Mouse (Mus musculus) heart, embryonic 15.5 days (tissue): Measurements from ENCODE around the gene 1700008P02Rik. TPM values are rescaled to one million over a fixed set of nuclear protein-coding genes. Genes with fewer than 3 reads are reported as not detected.
"Not testable (repeated sequence)": the region's sequence is repeated elsewhere in the genome, so short reads cannot be mapped to it uniquely, and the experiment has no call there.

Source experiments
- ATAC-seq: fragments of 200-750 bp; cut with Nextera tagmentation; replicated peaks from 2 replicates; pipeline ENCODE4 v1.8.0; 2017; ENCODE audit warnings: low read depth, moderate TSS enrichment; ENCODE audit not compliant: insufficient number of reproducible peaks, insufficient read depth, low FRiP score
- H3K27ac ChIP-seq: fragments of 300-500 bp; sonication (generic); 2 replicates; pipeline ENCODE4 v1.5.1; 2015; ENCODE audit warnings: mild to moderate bottlenecking, inconsistent platforms
- H3K27me3 ChIP-seq: fragments of 300-500 bp; sonication (generic); 2 replicates; pipeline ENCODE4 v1.6.1; 2015; ENCODE audit warnings: inconsistent platforms
- H3K36me3 ChIP-seq: fragments of 300-500 bp; sonication (generic); 2 replicates; pipeline ENCODE4 v1.6.1; 2015; ENCODE audit warnings: mild to moderate bottlenecking, inconsistent platforms
- H3K4me1 ChIP-seq: fragments of 300-500 bp; sonication (generic); replicated peaks from 2 replicates; pipeline ENCODE4 v1.6.1; 2015; ENCODE audit warnings: inconsistent platforms
- H3K4me2 ChIP-seq: fragments of 300-500 bp; sonication (generic); 2 replicates; pipeline ENCODE4 v1.6.1; 2015; ENCODE audit warnings: inconsistent platforms, mild to moderate bottlenecking, moderate library complexity
- H3K4me3 ChIP-seq: fragments of 300-500 bp; sonication (generic); 2 replicates; pipeline ENCODE4 v1.5.1; 2015; ENCODE audit warnings: mild to moderate bottlenecking, inconsistent platforms
- H3K9ac ChIP-seq: fragments of 300-500 bp; sonication (generic); 2 replicates; pipeline ENCODE4 v1.6.1; 2015; ENCODE audit warnings: mild to moderate bottlenecking, inconsistent platforms
- H3K9me3 ChIP-seq: fragments of 300-500 bp; sonication (generic); replicated peaks from 2 replicates; pipeline ENCODE4 v1.6.1; 2016; ENCODE audit warnings: inconsistent platforms
- WGBS: fragments of 180-500 bp; shearing (Covaris S2); methylation state at CpG from one replicate; pipeline ENCODE4 v1.1.7; 2015; ENCODE audit warnings: mixed read lengths; 5-methylcytosine and 5-hydroxymethylcytosine counted together
- polyA plus RNA-seq: library from polyadenylated mRNA; unstranded; fragments of >200 nt; fragmentation: Nextera tagmentation; extraction: Ambion mirVana; gene quantifications from 2 replicates; pipeline ENCODE4 v1.2.1, GENCODE M21; 2015

The 1700008P02Rik gene
- polyA plus RNA-seq: not detected in 2 replicates

DNA sequence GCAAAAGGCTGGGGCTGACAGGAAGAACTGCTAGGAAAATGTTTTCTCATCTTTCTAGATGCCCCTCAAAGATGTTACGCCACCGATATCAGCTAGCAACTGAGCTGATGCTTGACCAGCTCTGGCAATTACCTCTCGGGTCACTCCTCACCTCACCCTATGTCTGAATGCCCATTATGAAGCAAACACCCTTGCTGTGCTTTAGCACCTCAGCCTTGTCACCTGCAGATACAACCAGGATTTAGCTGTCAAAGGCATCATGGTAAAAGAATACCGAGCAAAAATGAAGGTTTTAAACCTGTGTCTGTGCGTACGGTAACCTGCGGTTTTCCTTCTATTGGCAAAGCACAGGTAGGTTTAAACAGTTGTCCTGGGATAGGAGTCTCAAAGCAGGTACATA, at the start of gene 1700008P02Rik:
Gene 1700008P02Rik (minus strand): TSS at position 101 of the 400 bp plus-strand sequence.
- H3K27me3 ChIP-seq: no peaks in the 10 kb centered on the region
- WGBS: 87% methylated on average over 7 of the region's 7 CpGs

DNA sequence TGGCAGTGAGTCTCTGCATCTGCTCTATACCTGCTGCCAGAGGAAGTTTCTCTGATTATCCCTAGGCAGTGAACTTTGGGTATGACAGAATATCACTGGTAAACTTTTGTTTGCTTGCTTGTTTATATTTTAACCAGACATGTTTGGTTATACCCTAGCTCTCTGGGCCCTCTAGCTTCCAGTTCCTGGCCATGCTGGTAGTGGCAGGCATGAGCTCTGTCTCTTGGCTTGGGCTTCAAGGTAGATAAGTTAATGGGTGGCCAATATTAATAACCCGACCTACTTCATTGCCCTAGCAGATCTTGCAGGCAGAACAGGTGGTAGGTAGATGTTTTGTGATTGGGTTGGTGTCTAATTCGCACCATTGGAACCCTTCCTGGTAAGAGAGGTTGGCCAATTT, 29.2 kb upstream of the 1700008P02Rik start:
- no peak for ATAC-seq
- no peak overlapping the region for H3K9ac ChIP-seq
- H3K9me3 ChIP-seq: no peaks in the 10 kb centered on the region
- H3K27ac ChIP-seq: no peak overlapping the region
- H3K4me3 ChIP-seq: no peak overlapping the region
- H3K36me3 ChIP-seq: no peaks in the 10 kb centered on the region
- H3K27me3 ChIP-seq: no peaks in the 10 kb centered on the region
- H3K4me2 ChIP-seq: no peak overlapping the region
- H3K4me1 ChIP-seq: no peaks in the 10 kb centered on the region
- WGBS: 50% methylated on average over 2 of the region's 2 CpGs

More for the DNA sequence above, at the start of gene 1700008P02Rik:
- Histone ChIP-seq H3K9ac (no peak within 1 kb of the TSS), H3K4me1 (no peaks in the 10 kb centered on the region), H3K4me2 (no peak within 1 kb of the TSS), H3K27ac (no peak within 1 kb of the TSS), H3K9me3 (no peaks in the 10 kb centered on the region), H3K4me3 (no peak within 1 kb of the TSS), H3K36me3 (no peaks in the 10 kb centered on the region)
- ATAC-seq: no peak

DNA sequence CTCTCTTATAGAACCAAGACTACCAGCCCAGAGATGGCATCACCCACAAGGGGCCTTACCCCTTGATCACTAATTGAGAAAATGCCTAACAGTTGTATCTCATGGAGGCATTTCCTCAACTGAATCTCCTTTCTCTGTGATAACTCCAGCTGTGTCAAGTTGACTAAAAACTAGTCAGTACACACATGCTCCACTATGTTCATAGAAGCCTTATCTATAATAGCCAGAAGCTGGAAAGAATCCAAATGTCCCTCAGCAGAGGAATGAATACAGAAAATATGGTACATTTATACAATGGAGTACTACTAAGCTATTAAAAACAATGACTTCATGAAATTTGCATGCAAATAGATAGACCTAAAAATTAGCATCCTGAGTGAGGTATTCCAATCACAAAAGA, 17.9 kb upstream of the 1700008P02Rik start:
- not testable (repeated sequence) for ATAC-seq, H3K9ac ChIP-seq, H3K4me3 ChIP-seq, H3K36me3 ChIP-seq, H3K27me3 ChIP-seq, H3K4me1 ChIP-seq, H3K4me2 ChIP-seq, H3K9me3 ChIP-seq, H3K27ac ChIP-seq

DNA sequence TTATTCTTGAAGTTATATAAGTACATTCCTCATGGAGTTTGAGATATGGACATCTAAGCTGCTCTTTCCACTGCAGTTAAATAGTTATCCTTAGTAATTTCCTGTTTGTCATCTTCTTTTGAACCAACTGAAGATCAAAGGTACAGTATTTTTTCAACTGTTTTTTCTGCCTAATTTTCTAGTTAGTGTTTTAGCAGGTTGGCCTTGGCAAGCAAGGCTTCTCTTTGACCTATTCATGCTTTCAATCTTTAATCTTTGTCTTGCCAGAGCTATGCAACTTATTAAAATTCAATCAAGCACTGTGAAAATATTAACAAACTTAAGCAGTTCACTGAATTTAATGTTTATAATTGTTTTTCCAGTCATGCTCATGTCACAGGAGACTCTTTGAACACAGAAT, 14.0 kb upstream of the 1700008P02Rik start:
- Histone ChIP-seq H3K9me3 (no peaks in the 10 kb centered on the region), H3K9ac (no peak overlapping the region), H3K4me3 (no peak overlapping the region), H3K27me3 (no peaks in the 10 kb centered on the region), H3K27ac (no peak overlapping the region), H3K36me3 (no peaks in the 10 kb centered on the region), H3K4me2 (no peak overlapping the region), H3K4me1 (no peaks in the 10 kb centered on the region)
- no peak for ATAC-seq

DNA sequence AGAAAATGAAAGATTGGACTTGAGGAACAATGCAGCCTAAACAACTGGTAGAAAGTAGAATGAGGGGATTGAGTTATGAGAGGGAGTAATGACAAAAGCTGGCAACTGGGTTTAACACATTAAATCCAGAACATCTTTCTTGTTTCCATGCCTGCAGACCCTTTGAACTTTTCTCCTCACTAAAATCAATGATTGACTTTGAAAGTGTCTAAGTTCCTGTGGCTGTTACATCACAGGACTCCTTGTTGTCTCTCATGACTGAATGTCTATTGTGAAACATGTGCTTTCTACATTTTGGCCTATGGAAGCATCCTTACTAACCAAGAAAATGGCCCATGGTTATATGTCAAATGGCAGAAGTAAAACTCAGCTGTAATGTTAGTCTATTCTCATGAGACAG, 2.4 kb downstream of the 1700008P02Rik start:
- H3K36me3 ChIP-seq: no peaks in the 10 kb centered on the region
- no peaks in the 10 kb centered on the region for H3K9me3 ChIP-seq
- H3K4me2 ChIP-seq: no peak overlapping the region
- no peak for ATAC-seq
- H3K27me3 ChIP-seq: no peaks in the 10 kb centered on the region
- H3K4me3 ChIP-seq: no peak overlapping the region
- no peak overlapping the region for H3K27ac ChIP-seq
- H3K9ac ChIP-seq: no peak overlapping the region
- H3K4me1 ChIP-seq: no peaks in the 10 kb centered on the region
